Comparison of ENCODE assay signal across 8 mouse cellular contexts in the genomic region with DNA sequence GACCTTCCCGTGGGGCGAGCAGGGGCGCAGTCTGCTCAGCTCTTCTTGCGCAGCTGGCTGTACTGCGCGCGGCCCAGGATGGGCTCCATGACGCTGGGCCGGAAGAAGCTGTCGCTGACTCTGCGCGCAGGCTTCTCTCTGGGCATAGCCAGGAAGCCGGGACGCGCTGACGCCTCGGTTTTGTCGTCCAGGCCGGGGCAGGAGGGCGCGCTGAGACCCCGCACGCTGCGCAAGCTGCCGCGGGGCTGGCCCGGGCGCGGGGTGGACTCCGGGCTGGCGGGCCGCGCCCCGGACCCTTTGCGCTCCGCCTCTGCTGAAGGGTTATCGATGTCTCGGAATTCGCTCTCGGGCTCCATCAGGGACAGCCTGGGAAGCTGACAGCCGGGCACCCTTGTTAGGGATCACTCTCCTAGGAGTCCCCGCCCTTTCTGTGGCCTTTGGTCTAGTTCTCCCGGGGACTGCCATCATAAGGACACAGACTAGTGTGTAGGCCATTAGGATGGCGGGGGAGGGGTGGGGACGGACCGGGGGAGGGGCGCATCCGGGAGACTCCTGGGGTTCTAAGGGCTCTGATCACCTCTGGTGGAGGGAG. TPM values are rescaled to one million over a fixed set of nuclear protein-coding genes. Genes with fewer than 3 reads are reported as not detected.
DNase-seq lines count a peak whose midpoint lies in the region; ATAC-seq and TF ChIP-seq lines count a peak whose summit lies in the region.

No protein-coding gene starts in this region.

- H3K4me1 ChIP-seq in ES-E14 (ENCODE audit: control insufficient read depth in 2 of 2, insufficient read depth in 2 of 2, low read length in 2 of 2, poor library complexity in 1 of 2), result 0 out of 4 replicates have a peak, but pooled peaks cover 2% of the 10 kb centered on the region in 2 experiments
- H3K4me1 ChIP-seq in bone marrow, adult 2 months (ENCODE audit: control insufficient read depth, insufficient read depth, low read length), result no peaks in the 10 kb centered on the region
- no peaks in the 10 kb centered on the region for H3K4me1 ChIP-seq in hindbrain, embryonic 16.5 days (ENCODE audit: control insufficient read depth, insufficient read depth, low read depth, low read length)
- no peaks in the 10 kb centered on the region for H3K4me1 ChIP-seq in midbrain, embryonic 14.5 days (ENCODE audit: control insufficient read depth, insufficient read depth, low read length)
- no peaks in the 10 kb centered on the region for H3K4me1 ChIP-seq in stomach, postnatal 0 days (replicated peaks; ENCODE audit: control insufficient read depth, insufficient read depth)

- DNase-seq in ES-E14 (ENCODE audit: low read depth, low spot score), result no peak
- peak; percentile 66 for DNase-seq in gastrocnemius, postnatal 10 days
- DNase-seq in liver, result peak; percentile 44
- DNase-seq in midbrain, embryonic 14.5 days, result peak; percentile 80
- peak; percentile 41 for DNase-seq in stomach, postnatal 0 days (ENCODE audit: low spot score)
- DNase-seq in cerebellum, adult 8-10 months, result no peak

- no peaks in the 10 kb centered on the region for H3K36me3 ChIP-seq in ES-E14 (ENCODE audit: control insufficient read depth, insufficient read depth, low read length, poor library complexity, severe bottlenecking)
- no peaks in the 10 kb centered on the region for H3K36me3 ChIP-seq in hindbrain, embryonic 16.5 days (ENCODE audit: control insufficient read depth, insufficient read depth, low read length)
- H3K36me3 ChIP-seq in midbrain, embryonic 14.5 days (ENCODE audit: control insufficient read depth, insufficient read depth, low read length), result no peaks in the 10 kb centered on the region
- H3K36me3 ChIP-seq in stomach, postnatal 0 days (ENCODE audit: control insufficient read depth, insufficient read depth, low read length), result no peaks in the 10 kb centered on the region

- 0 out of 2 replicates have a peak, but pooled peaks cover 2% of the 10 kb centered on the region for H3K27me3 ChIP-seq in hindbrain, embryonic 16.5 days (replicated peaks; ENCODE audit: control insufficient read depth, insufficient read depth, low read length)
- peaks cover 13% of the 10 kb centered on the region; the same call in 1 of the 2 replicates for H3K27me3 ChIP-seq in midbrain, embryonic 14.5 days (ENCODE audit: control insufficient read depth, insufficient read depth, low read length)
- no peaks in the 10 kb centered on the region; the same call in 1 of the 2 replicates for H3K27me3 ChIP-seq in stomach, postnatal 0 days (ENCODE audit: control insufficient read depth, insufficient read depth, low read length)

- H3K4me3 ChIP-seq in ES-E14 (ENCODE audit: insufficient read depth in 1 of 2, low read depth in 1 of 2, low read length in 2 of 2, poor library complexity in 1 of 2, severe bottlenecking in 1 of 2), result peak overlapping the region; percentile 77 to 84
- peak overlapping the region; percentile 1 for H3K4me3 ChIP-seq in bone marrow, adult 2 months (replicated peaks; ENCODE audit: control insufficient read depth, low read depth, low read length)
- H3K4me3 ChIP-seq in hindbrain, embryonic 16.5 days (ENCODE audit: low read length), result peak overlapping the region; percentile 63
- H3K4me3 ChIP-seq in midbrain, embryonic 14.5 days (replicated peaks; ENCODE audit: low read depth, low read length), result peak overlapping the region; percentile 58
- H3K4me3 ChIP-seq in stomach, postnatal 0 days (ENCODE audit: low read depth, low read length), result peak overlapping the region; percentile 75

- in situ Hi-C loops in ES-E14 (cut with MboI; ENCODE audit: low sequenced_read_pairs in 2 of 2, unreplicated experiment in 2 of 2), result no loop called here

- peak overlapping the region; percentile 66 for H3K9ac ChIP-seq in ES-E14 (ENCODE audit: insufficient read depth, low read depth, low read length, poor library complexity, severe bottlenecking)
- peak overlapping the region; percentile 83 for H3K9ac ChIP-seq in hindbrain, embryonic 16.5 days (ENCODE audit: low read depth, low read length)
- peak overlapping the region; percentile 73 for H3K9ac ChIP-seq in midbrain, embryonic 14.5 days (replicated peaks; ENCODE audit: low read length)
- H3K9ac ChIP-seq in stomach, postnatal 0 days (ENCODE audit: low read length), result peak overlapping the region; percentile 78

- H3K4me2 ChIP-seq in hindbrain, embryonic 16.5 days (ENCODE audit: low read length), result peak overlapping the region; percentile 91
- peak overlapping the region; percentile 78 for H3K4me2 ChIP-seq in midbrain, embryonic 14.5 days (ENCODE audit: low read length)
- H3K4me2 ChIP-seq in stomach, postnatal 0 days (replicated peaks; ENCODE audit: low read depth), result peak overlapping the region; percentile 83

- H3K9me3 ChIP-seq in ES-E14 (ENCODE audit: control insufficient read depth, insufficient read depth, low read depth, low read length), result no peaks in the 10 kb centered on the region
- H3K9me3 ChIP-seq in hindbrain, embryonic 16.5 days (ENCODE audit: control insufficient read depth, low read length), result no peaks in the 10 kb centered on the region
- H3K9me3 ChIP-seq in midbrain, embryonic 14.5 days (ENCODE audit: control insufficient read depth, low read length), result no peaks in the 10 kb centered on the region
- H3K9me3 ChIP-seq in stomach, postnatal 0 days (ENCODE audit: control insufficient read depth, low read length), result no peaks in the 10 kb centered on the region

- 1% methylated on average over 48 of the region's 48 CpGs for WGBS in bone marrow, adult 2 months
- under 1% methylated on average over 43 of the region's 48 CpGs for WGBS in hindbrain, embryonic 16.5 days
- under 1% methylated on average over 48 of the region's 48 CpGs for WGBS in midbrain, embryonic 14.5 days
- WGBS in stomach, postnatal 0 days, result under 1% methylated on average over 48 of the region's 48 CpGs

- TF ChIP-seq CTCF in bone marrow, adult 2 months (IDR thresholded peaks at IDR 0.05; ENCODE audit: control insufficient read depth, insufficient read depth, low read length), result no peak
- TF ChIP-seq CTCF in stomach, postnatal 0 days (IDR thresholded peaks at IDR 0.05; ENCODE audit: low read depth), result no peak

- ATAC-seq in hindbrain, embryonic 16.5 days, result peak; percentile 85
- peak; percentile 34; the same call in 1 of the 2 replicates for ATAC-seq in midbrain, embryonic 14.5 days (ENCODE audit: low FRiP score, low TSS enrichment)
- peak; percentile 69 for ATAC-seq in stomach, postnatal 0 days (ENCODE audit: low FRiP score, low TSS enrichment)

- no peak for TF ChIP-seq EP300 in stomach, postnatal 0 days (optimal IDR thresholded peaks at IDR 0.05)

- H3K27ac ChIP-seq in ES-E14 (ENCODE audit: insufficient read depth, low read depth, low read length, poor library complexity, severe bottlenecking), result no peak overlapping the region
- no peak overlapping the region for H3K27ac ChIP-seq in bone marrow, adult 2 months (ENCODE audit: control insufficient read depth, insufficient read depth, low read depth, low read length, poor library complexity)
- no peak overlapping the region for H3K27ac ChIP-seq in hindbrain, embryonic 16.5 days (ENCODE audit: low read depth, low read length)
- H3K27ac ChIP-seq in midbrain, embryonic 14.5 days (replicated peaks; ENCODE audit: low read depth, low read length), result 0 out of 2 replicates have a peak overlapping the region, but pooled peaks have one; percentile 26
- H3K27ac ChIP-seq in stomach, postnatal 0 days (replicated peaks), result peak overlapping the region; percentile 56

- no peak for TF ChIP-seq POLR2A in bone marrow, adult 2 months (IDR thresholded peaks at IDR 0.05; ENCODE audit: borderline replicate concordance, control insufficient read depth, low read depth, low read length)

TF ChIP-seq in ES-E14, 5 proteins besides CTCF, POLR2A, EP300 and RAD21 (continues in another document):
- no peak for TF ChIP-seq ZC3H11A (IDR thresholded peaks at IDR 0.05; ENCODE audit: borderline replicate concordance, low read depth, low read length)
- TF ChIP-seq ZNF384 (IDR thresholded peaks at IDR 0.05; ENCODE audit: low read depth, low read length), result no peak
- no peak for TF ChIP-seq MAFK (IDR thresholded peaks at IDR 0.05; ENCODE audit: insufficient read depth, low read depth, low read length)

RNA-seq across cellular contexts. Expression of gene Kif7, which starts 6.0 kb away (rescaled TPM):
- 9.2 and 12.3 TPM in 2 replicates for total RNA-seq in ES-E14 (2012; rRNA removed)
- 0.29 and 1.00 TPM in 2 replicates for polyA plus RNA-seq in bone marrow, adult 2 months (2011; ENCODE audit: insufficient read depth, insufficient read length, low replicate concordance, missing spikeins)
- total RNA-seq in gastrocnemius, postnatal 10 days (2021), result 1 to 10 TPM; 2.7 to 3.6 TPM
- polyA plus RNA-seq in hindbrain, embryonic 16.5 days (2015; fragmentation: Nextera tagmentation; extraction: Ambion mirVana), result 1.6 and 1.7 TPM in 2 replicates
- polyA plus RNA-seq in midbrain, embryonic 14.5 days (2014; fragmentation: Nextera tagmentation; extraction: Ambion mirVana), result 1.8 and 2.4 TPM in 2 replicates
- 1.1 and 1.2 TPM in 2 replicates for polyA plus RNA-seq in stomach, postnatal 0 days (2015; fragmentation: Nextera tagmentation; extraction: Ambion mirVana)

RNA-seq across cellular contexts. Expression of gene Plin1, which starts 11.2 kb away (rescaled TPM):
- 0.18 TPM in 1 of 2 replicates, not detected in the other for total RNA-seq in ES-E14 (2012; rRNA removed)
- 2.3 TPM in 1 of 2 replicates, not detected in the other for polyA plus RNA-seq in bone marrow, adult 2 months (2011; ENCODE audit: insufficient read depth, insufficient read length, low replicate concordance, missing spikeins)
- total RNA-seq in gastrocnemius, postnatal 10 days (2021), result 10 to 100 TPM; 13.8 to 14.5 TPM
- 0.19 and 0.46 TPM in 2 replicates for polyA plus RNA-seq in hindbrain, embryonic 16.5 days (2015; fragmentation: Nextera tagmentation; extraction: Ambion mirVana)
- polyA plus RNA-seq in midbrain, embryonic 14.5 days (2014; fragmentation: Nextera tagmentation; extraction: Ambion mirVana), result 0.13 and 1.1 TPM in 2 replicates
- polyA plus RNA-seq in stomach, postnatal 0 days (2015; fragmentation: Nextera tagmentation; extraction: Ambion mirVana), result 0.07 TPM in 1 of 2 replicates, not detected in the other

RNA-seq across cellular contexts. Expression of gene Pex11a, which starts 21.4 kb away (rescaled TPM):
- total RNA-seq in ES-E14 (2012; rRNA removed), result 4.3 and 6.1 TPM in 2 replicates
- 3.4 and 4.9 TPM in 2 replicates for polyA plus RNA-seq in bone marrow, adult 2 months (2011; ENCODE audit: insufficient read depth, insufficient read length, low replicate concordance, missing spikeins)
- 1 to 10 TPM; 3.9 to 4.2 TPM for total RNA-seq in gastrocnemius, postnatal 10 days (2021)
- polyA plus RNA-seq in hindbrain, embryonic 16.5 days (2015; fragmentation: Nextera tagmentation; extraction: Ambion mirVana), result 13.2 and 13.6 TPM in 2 replicates
- polyA plus RNA-seq in midbrain, embryonic 14.5 days (2014; fragmentation: Nextera tagmentation; extraction: Ambion mirVana), result 10.1 and 11.4 TPM in 2 replicates
- polyA plus RNA-seq in stomach, postnatal 0 days (2015; fragmentation: Nextera tagmentation; extraction: Ambion mirVana), result 10.3 and 11.5 TPM in 2 replicates

RNA-seq across cellular contexts. Expression of gene Wdr93, which starts 21.5 kb away (rescaled TPM):
- total RNA-seq in ES-E14 (2012; rRNA removed), result 0.58 and 0.71 TPM in 2 replicates
- polyA plus RNA-seq in bone marrow, adult 2 months (2011; ENCODE audit: insufficient read depth, insufficient read length, low replicate concordance, missing spikeins), result not detected in 2 replicates
- total RNA-seq in gastrocnemius, postnatal 10 days (2021), result under 1 TPM in 1 of 2 experiments, not detected in 1; 0.11 TPM
- polyA plus RNA-seq in hindbrain, embryonic 16.5 days (2015; fragmentation: Nextera tagmentation; extraction: Ambion mirVana), result 0.51 and 0.52 TPM in 2 replicates
- 0.14 TPM in 1 of 2 replicates, not detected in the other for polyA plus RNA-seq in midbrain, embryonic 14.5 days (2014; fragmentation: Nextera tagmentation; extraction: Ambion mirVana)
- 0.04 TPM in 1 of 2 replicates, not detected in the other for polyA plus RNA-seq in stomach, postnatal 0 days (2015; fragmentation: Nextera tagmentation; extraction: Ambion mirVana)

Comparison
In these comparisons a context has a peak if more than half of its experiments do, and no peak if none do; other contexts are left out.
1. DNase-seq: peak in gastrocnemius, postnatal 10 days (single experiment), liver (single experiment), midbrain, embryonic 14.5 days (single experiment) and stomach, postnatal 0 days (single experiment); none in ES-E14 (single experiment) and cerebellum, adult 8-10 months (single experiment).
2. H3K27ac ChIP-seq: peak in midbrain, embryonic 14.5 days (single experiment) and stomach, postnatal 0 days (single experiment); none in ES-E14 (single experiment), bone marrow, adult 2 months (single experiment) and hindbrain, embryonic 16.5 days (single experiment).
3. H3K4me3 ChIP-seq: peak in every context shown above with its lines; median percentile 80 in ES-E14; 75 in stomach, postnatal 0 days; 63 in hindbrain, embryonic 16.5 days; 58 in midbrain, embryonic 14.5 days; 1 in bone marrow, adult 2 months.
4. ATAC-seq: peak in every context shown above with its lines; median percentile 85 in hindbrain, embryonic 16.5 days; 69 in stomach, postnatal 0 days; 34 in midbrain, embryonic 14.5 days.
5. Peak in every context shown above with its lines, with median percentiles within 50 percentile points of each other: H3K9ac ChIP-seq and H3K4me2 ChIP-seq.